Mouse (Mus musculus): ENCODE measurements around the gene Cby3. TPM values are rescaled to one million over a fixed set of nuclear protein-coding genes. Genes with fewer than 3 reads are reported as not detected.
"Not testable (repeated sequence)": the region's sequence is repeated elsewhere in the genome, so short reads cannot be mapped to it uniquely, and the experiment has no call there.

Gene Cby3
- polyA plus RNA-seq, 1 experiment = not detected

GRCm38 (mm10) chr11:50358950-50359861 lies 4.9 kb downstream of the Cby3 start:
- H3K36me3 ChIP-seq (replicated peaks; ENCODE audit: low read length) = no peaks in the 10 kb centered on the region
- peak overlapping the region; percentile 91 for H3K4me3 ChIP-seq (replicated peaks)
- peaks cover 13% of the 10 kb centered on the region for H3K9me3 ChIP-seq
- H3K4me1 ChIP-seq = peaks cover 32% of the 10 kb centered on the region
- peaks cover 34% of the 10 kb centered on the region for H3K27me3 ChIP-seq (replicated peaks)
- no peak for TF ChIP-seq GATA1 (IDR thresholded peaks at IDR 0.05; ENCODE audit: borderline replicate concordance, low read length)

GRCm38 (mm10) chr11:50361282-50361681 lies 7.0 kb downstream of the Cby3 start:
- peaks cover 35% of the 10 kb centered on the region for H3K27me3 ChIP-seq (replicated peaks)
- H3K36me3 ChIP-seq (replicated peaks; ENCODE audit: low read length); H3K4me3 ChIP-seq (replicated peaks); H3K9me3 ChIP-seq: not testable (repeated sequence)
- H3K4me1 ChIP-seq = peaks cover 32% of the 10 kb centered on the region

- H3K9me3 ChIP-seq = peaks cover 7% of the 10 kb centered on the region; the same call in 1 of the 2 replicates
- no peaks in the 10 kb centered on the region for H3K36me3 ChIP-seq (replicated peaks; ENCODE audit: low read length)
- peaks cover 21% of the 10 kb centered on the region for H3K27me3 ChIP-seq (replicated peaks)
- peaks cover 36% of the 10 kb centered on the region for H3K4me1 ChIP-seq
- no peak overlapping the region for H3K4me3 ChIP-seq (replicated peaks)
- TF ChIP-seq GATA1 (IDR thresholded peaks at IDR 0.05; ENCODE audit: borderline replicate concordance, low read length) (no peak), FLI1 (IDR thresholded peaks at IDR 0.05; ENCODE audit: low read length) (no peak)
Measured at GRCm38 (mm10) chr11:50364548-50364947, 10.3 kb downstream of the Cby3 start.

- no peak overlapping the region for H3K4me3 ChIP-seq (replicated peaks)
- H3K36me3 ChIP-seq (replicated peaks; ENCODE audit: low read length) = no peaks in the 10 kb centered on the region
- peaks cover 36% of the 10 kb centered on the region for H3K4me1 ChIP-seq
- H3K27me3 ChIP-seq (replicated peaks) = peaks cover 18% of the 10 kb centered on the region
- TF ChIP-seq FLI1 (IDR thresholded peaks at IDR 0.05; ENCODE audit: low read length) (no peak), GATA1 (IDR thresholded peaks at IDR 0.05; ENCODE audit: borderline replicate concordance, low read length) (no peak)
- H3K9me3 ChIP-seq = peaks cover 7% of the 10 kb centered on the region; the same call in 1 of the 2 replicates
Measured at GRCm38 (mm10) chr11:50365322-50365721, 11.1 kb downstream of the Cby3 start.

GRCm38 (mm10) chr11:50367531-50367930 lies 13.3 kb downstream of the Cby3 start:
- TF ChIP-seq GATA1 (IDR thresholded peaks at IDR 0.05; ENCODE audit: borderline replicate concordance, low read length) (no peak), FLI1 (IDR thresholded peaks at IDR 0.05; ENCODE audit: low read length) (no peak)
- Histone ChIP-seq H3K4me3 (replicated peaks) (no peak overlapping the region), H3K9me3 (peaks cover 7% of the 10 kb centered on the region; the same call in 1 of the 2 replicates), H3K4me1 (peaks cover 44% of the 10 kb centered on the region), H3K36me3 (replicated peaks; ENCODE audit: low read length) (no peaks in the 10 kb centered on the region), H3K27me3 (replicated peaks) (peaks cover 7% of the 10 kb centered on the region)

GRCm38 (mm10) chr11:50369360-50369911 lies 15.2 kb downstream of the Cby3 start:
- H3K4me3 ChIP-seq (replicated peaks) = no peak overlapping the region
- TF ChIP-seq GATA1 (IDR thresholded peaks at IDR 0.05; ENCODE audit: borderline replicate concordance, low read length) (no peak), FLI1 (IDR thresholded peaks at IDR 0.05; ENCODE audit: low read length) (no peak)
- peaks cover 3% of the 10 kb centered on the region for H3K27me3 ChIP-seq (replicated peaks)
- peaks cover 43% of the 10 kb centered on the region for H3K4me1 ChIP-seq
- H3K9me3 ChIP-seq = no peaks in the 10 kb centered on the region
- H3K36me3 ChIP-seq (replicated peaks; ENCODE audit: low read length) = no peaks in the 10 kb centered on the region

- peaks cover 2% of the 10 kb centered on the region for H3K27me3 ChIP-seq (replicated peaks)
- peaks cover 43% of the 10 kb centered on the region for H3K4me1 ChIP-seq
- TF ChIP-seq FLI1 (IDR thresholded peaks at IDR 0.05; ENCODE audit: low read length) (no peak), GATA1 (IDR thresholded peaks at IDR 0.05; ENCODE audit: borderline replicate concordance, low read length) (no peak)
- peak overlapping the region; percentile 42 for H3K4me3 ChIP-seq (replicated peaks)
- no peaks in the 10 kb centered on the region for H3K9me3 ChIP-seq
- no peaks in the 10 kb centered on the region for H3K36me3 ChIP-seq (replicated peaks; ENCODE audit: low read length)
Measured at GRCm38 (mm10) chr11:50370969-50371368, 16.7 kb downstream of the Cby3 start.

- no peaks in the 10 kb centered on the region for H3K9me3 ChIP-seq
- peaks cover 48% of the 10 kb centered on the region for H3K4me1 ChIP-seq
- H3K27me3 ChIP-seq (replicated peaks) = peaks cover 1% of the 10 kb centered on the region
- peak overlapping the region; percentile 87 for H3K4me3 ChIP-seq (replicated peaks)
- no peaks in the 10 kb centered on the region for H3K36me3 ChIP-seq (replicated peaks; ENCODE audit: low read length)
- TF ChIP-seq FLI1 (IDR thresholded peaks at IDR 0.05; ENCODE audit: low read length) (no peak), GATA1 (IDR thresholded peaks at IDR 0.05; ENCODE audit: borderline replicate concordance, low read length) (no peak)
Measured at GRCm38 (mm10) chr11:50371399-50371841, 17.2 kb downstream of the Cby3 start.

GRCm38 (mm10) chr11:50371911-50372310 lies 17.6 kb downstream of the Cby3 start:
- Histone ChIP-seq H3K9me3 (no peaks in the 10 kb centered on the region), H3K4me3 (replicated peaks) (no peak overlapping the region), H3K36me3 (replicated peaks; ENCODE audit: low read length) (no peaks in the 10 kb centered on the region), H3K27me3 (replicated peaks) (peaks cover 1% of the 10 kb centered on the region), H3K4me1 (peaks cover 52% of the 10 kb centered on the region)
- TF ChIP-seq FLI1 (IDR thresholded peaks at IDR 0.05; ENCODE audit: low read length) (no peak), GATA1 (IDR thresholded peaks at IDR 0.05; ENCODE audit: borderline replicate concordance, low read length) (no peak)

GRCm38 (mm10) chr11:50373086-50373485 lies 18.8 kb downstream of the Cby3 start:
- H3K27me3 ChIP-seq (replicated peaks) = no peaks in the 10 kb centered on the region
- H3K36me3 ChIP-seq (replicated peaks; ENCODE audit: low read length) = no peaks in the 10 kb centered on the region
- TF ChIP-seq GATA1 (IDR thresholded peaks at IDR 0.05; ENCODE audit: borderline replicate concordance, low read length) (no peak), FLI1 (IDR thresholded peaks at IDR 0.05; ENCODE audit: low read length) (no peak)
- no peak overlapping the region for H3K4me3 ChIP-seq (replicated peaks)
- H3K4me1 ChIP-seq = peaks cover 46% of the 10 kb centered on the region
- H3K9me3 ChIP-seq = no peaks in the 10 kb centered on the region
